Mouse (Mus musculus) bone marrow macrophage, adult 2 months (primary cell): ENCODE data around the gene Sfmbt2.

Experiments used
- CTCF ChIP-seq: IDR thresholded peaks from 2 replicates; pipeline ENCODE4 v1.5.1; 2012; ENCODE audit warnings: low read depth, mild to moderate bottlenecking, low read length, moderate library complexity
- POLR2A ChIP-seq: IDR thresholded peaks from 2 replicates; pipeline ENCODE4 v1.6.1; 2012; ENCODE audit warnings: mild to moderate bottlenecking, low read depth, low read length, borderline replicate concordance

DNA sequence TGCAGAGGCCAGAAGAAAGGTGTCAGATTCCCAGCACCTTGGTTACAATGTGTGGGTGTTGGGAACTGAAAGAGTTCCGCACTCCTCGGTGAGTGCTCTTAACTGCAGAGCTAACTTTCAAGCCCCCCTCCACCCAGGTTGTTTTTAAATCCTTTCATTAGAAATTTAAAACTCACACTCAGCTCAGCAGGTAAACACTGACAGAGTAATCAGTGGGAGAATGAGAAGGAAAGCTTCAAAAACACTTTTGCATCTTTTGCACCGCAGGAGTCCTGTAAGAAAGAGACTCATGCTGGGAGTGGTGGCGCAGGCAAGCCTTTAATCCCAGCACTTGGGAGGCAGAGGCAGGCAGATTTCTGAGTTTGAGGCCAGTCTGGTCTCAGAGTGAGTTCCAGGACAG lies 16.4 kb upstream of the Sfmbt2 start:
- TF ChIP-seq POLR2A (no peak), CTCF (no peak)
